In genomic region chr2:33355558-33355957, GRCm38 (mm10) we compare ENCODE assay signal across 9 mouse cellular contexts. TPM values are rescaled to one million over a fixed set of nuclear protein-coding genes. Genes with fewer than 3 reads are reported as not detected.
DNase-seq lines count a peak whose midpoint lies in the region; ATAC-seq lines count a peak whose summit lies in the region.
"Had no signal": no experiment of that assay in that cellular context is flagged by ENCODE, and none has a peak within 500 bp of the region (broad histone marks: within the 10 kb centered on the region; RNA-seq: fewer than 3 reads in every experiment).

No protein-coding gene starts in this region.

- DNase-seq in left cerebral cortex, adult 18-20 months (ENCODE audit: low spot score in 2 of 2), result peak; percentile 71 to 72
- no peak for DNase-seq in left cerebral cortex, adult 11 months (ENCODE audit: low spot score)
- peak; percentile 87 for DNase-seq in cerebellum, adult 18-20 months
- peak; percentile 25 to 32 for DNase-seq in gastrocnemius, adult 8-10 months (ENCODE audit: low spot score in 2 of 2)
- DNase-seq in left cerebral cortex, postnatal 25 days (ENCODE audit: low spot score in 2 of 2), result peak; percentile 76 to 77
- DNase-seq in c-Kit-positive CD71-positive TER-119-positive erythroid progenitor cells, embryonic 14.5 days (ENCODE audit: low spot score), result no peak
- DNase-seq in T-cell, adult 2 months (ENCODE audit: low spot score), result no peak

- ATAC-seq in CD4-positive, CD25-positive, alpha-beta regulatory T cell, adult 4 months, result no peak

- intact Hi-C loops in left cerebral cortex, postnatal 25 days (cut with DNase I), result no loop called here

RNA-seq across cellular contexts. Expression of gene Ralgps1, which starts 15.7 kb away (rescaled TPM):
- total RNA-seq in left cerebral cortex, adult 18-20 months (2021), result 10 to 100 TPM; 63.7 to 63.9 TPM
- total RNA-seq in gastrocnemius, adult 8-10 months (2022), result 1 to 10 TPM; 1.8 to 3.2 (median 2.2) TPM
- 10 to 100 TPM; 56.8 to 59.2 TPM for total RNA-seq in left cerebral cortex, postnatal 25 days (2021)
- polyA plus RNA-seq in CD4-positive, CD25-positive, alpha-beta regulatory T cell, adult 4 months (2017; shearing (Covaris generic)), result 10 to 100 TPM in 1 of 2 experiments, 1 to 10 TPM in 1; 7.2 to 14.4 TPM
- polyA plus RNA-seq: erythroblast, embryonic 14.5 days had no signal

Comparison
In these comparisons a context has a peak if more than half of its experiments do, and no peak if none do; other contexts are left out.
1. DNase-seq: peak in left cerebral cortex, adult 18-20 months (2 of 2), cerebellum, adult 18-20 months (2 of 2), gastrocnemius, adult 8-10 months (2 of 2) and left cerebral cortex, postnatal 25 days (2 of 2); none in left cerebral cortex, adult 11 months (single experiment), c-Kit-positive CD71-positive TER-119-positive erythroid progenitor cells, embryonic 14.5 days (single experiment) and T-cell, adult 2 months (single experiment).
2. RNA of gene Ralgps1, which starts 15.7 kb away (total RNA-seq): 63.7 to 63.9 TPM in left cerebral cortex, adult 18-20 months and 56.8 to 59.2 TPM in left cerebral cortex, postnatal 25 days; 1.8 to 3.2 TPM in gastrocnemius, adult 8-10 months; every median in the first group is over 10 times any median in the second.